Mouse (Mus musculus): ENCODE results near the gene Ypel4. TPM values are rescaled to one million over a fixed set of nuclear protein-coding genes. Genes with fewer than 3 reads are reported as not detected.

The Ypel4 gene
- total RNA-seq (2014; rRNA removed): 12.9 and 15.0 TPM in 2 replicates
- 14.3 and 14.7 TPM in 2 replicates for polyA plus RNA-seq (2015; fragmentation: Nextera tagmentation; extraction: Ambion mirVana)

- H3K4me3 ChIP-seq (ENCODE audit: low read depth, low read length): peak within 1 kb of the TSS; percentile 63
- peak within 1 kb of the TSS; percentile 78 for H3K4me2 ChIP-seq (ENCODE audit: low read depth, low read length, poor library complexity, severe bottlenecking)
- no peak for TF ChIP-seq CTCF (IDR thresholded peaks at IDR 0.05)
- no peaks in the 10 kb centered on the region for H3K27me3 ChIP-seq (ENCODE audit: insufficient read depth, low read length)
- H3K9me3 ChIP-seq (ENCODE audit: low read length): no peaks in the 10 kb centered on the region
- H3K36me3 ChIP-seq (ENCODE audit: insufficient read depth, low read length): no peaks in the 10 kb centered on the region
- ATAC-seq (ENCODE audit: low FRiP score) (peak; percentile 86), DNase-seq (ENCODE audit: low spot score) (peak; percentile 81)
- H3K27ac ChIP-seq (ENCODE audit: low read depth, low read length): peak within 1 kb of the TSS; percentile 79
- WGBS: 1% methylated on average over 8 of the region's 8 CpGs
- peaks cover 21% of the 10 kb centered on the region for H3K4me1 ChIP-seq (ENCODE audit: insufficient read depth, low read length)
- peak within 1 kb of the TSS; percentile 82 for H3K9ac ChIP-seq (replicated peaks; ENCODE audit: low read length, poor library complexity, severe bottlenecking)
These were observed at the start of gene Ypel4 for GRCm38 (mm10) chr2:84733579-84734300. TSS of gene Ypel4 (plus strand) at chr2:84734058.

DNA sequence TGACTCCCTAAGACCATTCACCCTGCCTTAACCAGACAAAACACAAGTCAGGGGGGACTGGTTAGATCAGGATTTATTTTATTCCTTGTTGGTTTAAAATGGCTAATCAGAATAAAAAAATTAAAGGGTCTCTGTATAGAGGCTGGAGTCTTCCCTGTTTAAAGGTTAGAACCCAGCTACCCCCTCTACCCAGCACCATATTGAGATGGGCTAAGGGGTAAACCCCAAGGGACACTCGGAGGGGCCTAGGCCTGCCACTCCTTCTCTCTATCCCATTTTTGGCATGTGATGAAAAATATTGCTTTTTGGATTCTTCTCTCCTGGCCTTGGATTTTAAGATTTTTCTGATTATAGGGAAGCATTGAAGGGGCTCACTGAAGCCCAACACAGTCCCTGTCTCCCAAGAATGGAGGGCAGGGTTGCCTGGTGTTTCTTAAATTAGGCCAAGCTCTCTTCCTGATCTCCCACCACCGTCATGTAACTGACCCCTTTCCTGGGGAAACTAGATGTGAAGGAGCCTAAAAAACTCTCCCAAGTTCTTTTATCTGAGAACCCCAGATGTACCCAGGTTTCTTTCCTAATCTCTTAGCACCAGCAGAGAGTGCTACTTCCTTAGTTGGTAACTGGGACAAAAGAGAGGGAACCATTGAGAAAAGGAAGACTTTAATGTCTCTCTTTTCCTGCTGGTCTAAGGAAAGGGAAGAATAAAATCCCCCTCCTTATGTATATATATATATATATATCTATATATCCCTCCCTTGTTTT, 45.6 kb upstream of the Ypel4 start:
- Histone ChIP-seq H3K9ac (replicated peaks; ENCODE audit: low read length, poor library complexity, severe bottlenecking) (no peak overlapping the region), H3K27ac (ENCODE audit: low read depth, low read length) (no peak overlapping the region), H3K4me3 (ENCODE audit: low read depth, low read length) (no peak overlapping the region), H3K9me3 (ENCODE audit: low read length) (no peaks in the 10 kb centered on the region), H3K4me2 (ENCODE audit: low read depth, low read length, poor library complexity, severe bottlenecking) (no peak overlapping the region), H3K27me3 (ENCODE audit: insufficient read depth, low read length) (no peaks in the 10 kb centered on the region), H3K4me1 (ENCODE audit: insufficient read depth, low read length) (no peaks in the 10 kb centered on the region), H3K36me3 (ENCODE audit: insufficient read depth, low read length) (peaks cover 57% of the 10 kb centered on the region)
- no peak for TF ChIP-seq CTCF (IDR thresholded peaks at IDR 0.05)
- 75% methylated on average over 2 of the region's 2 CpGs for WGBS
- ATAC-seq (ENCODE audit: low FRiP score) (no peak), DNase-seq (ENCODE audit: low spot score) (no peak)

GRCm38 (mm10) chr2:84690050-84690449, 43.8 kb upstream of the Ypel4 start:
- H3K4me2 ChIP-seq (ENCODE audit: low read depth, low read length, poor library complexity, severe bottlenecking): no peak overlapping the region
- H3K4me3 ChIP-seq (ENCODE audit: low read depth, low read length): no peak overlapping the region
- no peaks in the 10 kb centered on the region for H3K4me1 ChIP-seq (ENCODE audit: insufficient read depth, low read length)
- ATAC-seq (ENCODE audit: low FRiP score) (no peak), DNase-seq (ENCODE audit: low spot score) (no peak)
- H3K36me3 ChIP-seq (ENCODE audit: insufficient read depth, low read length): peaks cover 64% of the 10 kb centered on the region
- no peak overlapping the region for H3K9ac ChIP-seq (replicated peaks; ENCODE audit: low read length, poor library complexity, severe bottlenecking)
- 93% methylated on average over 12 of the region's 12 CpGs for WGBS
- no peaks in the 10 kb centered on the region for H3K27me3 ChIP-seq (ENCODE audit: insufficient read depth, low read length)
- TF ChIP-seq CTCF (IDR thresholded peaks at IDR 0.05): no peak
- H3K27ac ChIP-seq (ENCODE audit: low read depth, low read length): no peak overlapping the region; the same call in 1 of the 2 replicates
- H3K9me3 ChIP-seq (ENCODE audit: low read length): no peaks in the 10 kb centered on the region

GRCm38 (mm10) chr2:84695007-84695695, 38.7 kb upstream of the Ypel4 start:
- Histone ChIP-seq H3K9me3 (ENCODE audit: low read length) (no peaks in the 10 kb centered on the region), H3K27me3 (ENCODE audit: insufficient read depth, low read length) (no peaks in the 10 kb centered on the region), H3K36me3 (ENCODE audit: insufficient read depth, low read length) (peaks cover 34% of the 10 kb centered on the region), H3K4me3 (ENCODE audit: low read depth, low read length) (no peak overlapping the region), H3K4me1 (ENCODE audit: insufficient read depth, low read length) (no peaks in the 10 kb centered on the region), H3K27ac (ENCODE audit: low read depth, low read length) (no peak overlapping the region), H3K4me2 (ENCODE audit: low read depth, low read length, poor library complexity, severe bottlenecking) (no peak overlapping the region), H3K9ac (replicated peaks; ENCODE audit: low read length, poor library complexity, severe bottlenecking) (no peak overlapping the region)
- TF ChIP-seq CTCF (IDR thresholded peaks at IDR 0.05): no peak
- DNase-seq (ENCODE audit: low spot score) (no peak), ATAC-seq (ENCODE audit: low FRiP score) (no peak)
- 91% methylated on average over 5 of the region's 5 CpGs for WGBS

DNA sequence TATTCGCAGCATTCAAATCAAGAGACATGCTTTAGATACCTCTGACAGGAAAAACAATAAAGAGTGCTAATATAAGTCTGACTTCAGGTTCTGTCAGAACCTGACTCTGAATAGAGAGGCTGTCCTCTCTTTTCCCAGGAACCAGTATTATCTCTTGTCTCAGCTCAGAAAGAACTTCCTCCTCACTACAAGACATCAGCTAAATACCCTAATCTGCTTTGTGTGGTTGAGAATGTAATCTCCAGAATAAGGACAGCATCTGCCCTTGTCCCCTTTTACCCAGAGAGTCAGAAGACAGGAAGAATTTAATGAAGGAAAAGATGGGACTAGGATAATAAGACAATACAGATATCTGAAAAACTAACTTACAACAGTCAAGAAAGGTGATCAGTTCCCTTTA, 30.4 kb upstream of the Ypel4 start:
- TF ChIP-seq CTCF (IDR thresholded peaks at IDR 0.05): no peak
- Histone ChIP-seq H3K4me1 (ENCODE audit: insufficient read depth, low read length) (no peaks in the 10 kb centered on the region), H3K4me2 (ENCODE audit: low read depth, low read length, poor library complexity, severe bottlenecking) (no peak overlapping the region), H3K9ac (replicated peaks; ENCODE audit: low read length, poor library complexity, severe bottlenecking) (no peak overlapping the region), H3K4me3 (ENCODE audit: low read depth, low read length) (no peak overlapping the region), H3K9me3 (ENCODE audit: low read length) (no peaks in the 10 kb centered on the region), H3K27me3 (ENCODE audit: insufficient read depth, low read length) (no peaks in the 10 kb centered on the region), H3K27ac (ENCODE audit: low read depth, low read length) (no peak overlapping the region), H3K36me3 (ENCODE audit: insufficient read depth, low read length) (peaks cover 7% of the 10 kb centered on the region; the same call in 1 of the 2 replicates)
- DNase-seq (ENCODE audit: low spot score) (no peak), ATAC-seq (ENCODE audit: low FRiP score) (no peak)
- 94% methylated on average over 1 of the region's 1 CpGs for WGBS

Measured in midbrain, postnatal 0 days (tissue).